ENCODE assay signal across 36 mouse cellular contexts in genomic region chr5:73393041-73393440, GRCm38 (mm10). TPM values are rescaled to one million over a fixed set of nuclear protein-coding genes. Genes with fewer than 3 reads are reported as not detected.
DNase-seq lines count a peak whose midpoint lies in the region; ATAC-seq and TF ChIP-seq lines count a peak whose summit lies in the region.
"Had no signal": no experiment of that assay in that cellular context is flagged by ENCODE, and none has a peak within 500 bp of the region (broad histone marks: within the 10 kb centered on the region; RNA-seq: fewer than 3 reads in every experiment).

No protein-coding gene starts in this region.

- H3K36me3 ChIP-seq in kidney, embryonic 16.5 days (ENCODE audit: insufficient read depth, low read length) = no peaks in the 10 kb centered on the region
- H3K36me3 ChIP-seq in heart, adult 2 months (ENCODE audit: control insufficient read depth, insufficient read depth, low read length) = no peaks in the 10 kb centered on the region
- H3K36me3 ChIP-seq: embryonic facial prominence, embryonic 10.5 days; embryonic facial prominence, embryonic 15.5 days; forebrain, embryonic 12.5 days; hindbrain, embryonic 10.5 days; intestine, embryonic 15.5 days; limb, embryonic 13.5 days; midbrain, embryonic 13.5 days had no signal

- TF ChIP-seq EP300 in heart, adult 2 months (IDR thresholded peaks at IDR 0.05; ENCODE audit: insufficient read depth, low read depth, low read length) = no peak

- intact Hi-C loops in heart, adult 2 months (cut with DNase I) = no loop called here

- ATAC-seq in kidney, embryonic 16.5 days (ENCODE audit: low FRiP score, low TSS enrichment) = no peak
- ATAC-seq: activated CD4-positive, CD25-positive, alpha-beta regulatory T cell, adult 4 months; forebrain, postnatal 0 days; hindbrain, embryonic 16.5 days; intestine, embryonic 15.5 days; midbrain, embryonic 13.5 days had no signal

- no peak overlapping the region for H3K9ac ChIP-seq in kidney, embryonic 16.5 days (replicated peaks; ENCODE audit: low read length)
- no peak overlapping the region for H3K9ac ChIP-seq in heart, adult 2 months (ENCODE audit: low read depth, low read length)
- H3K9ac ChIP-seq: embryonic facial prominence, embryonic 15.5 days; forebrain, embryonic 12.5 days; forebrain, postnatal 0 days; intestine, embryonic 15.5 days; limb, embryonic 13.5 days; midbrain, embryonic 13.5 days had no signal

- no peak overlapping the region for H3K27ac ChIP-seq in kidney, embryonic 16.5 days (ENCODE audit: low read length)
- no peak overlapping the region for H3K27ac ChIP-seq in heart, adult 2 months
- H3K27ac ChIP-seq: embryonic facial prominence, embryonic 10.5 days; embryonic facial prominence, embryonic 15.5 days; forebrain, embryonic 12.5 days; hindbrain, embryonic 10.5 days; intestine, embryonic 15.5 days; limb, embryonic 13.5 days; midbrain, embryonic 13.5 days had no signal

- no peaks in the 10 kb centered on the region for H3K27me3 ChIP-seq in kidney, embryonic 16.5 days (ENCODE audit: insufficient read depth, low read length)
- no peaks in the 10 kb centered on the region for H3K27me3 ChIP-seq in heart, adult 2 months (ENCODE audit: control insufficient read depth, insufficient read depth, low read length)
- H3K27me3 ChIP-seq: embryonic facial prominence, embryonic 15.5 days; intestine, embryonic 15.5 days; midbrain, embryonic 13.5 days had no signal

- no peaks in the 10 kb centered on the region for H3K79me2 ChIP-seq in heart, adult 2 months (replicated peaks; ENCODE audit: control insufficient read depth, insufficient read depth, low read length)

- H3K4me3 ChIP-seq in kidney, embryonic 16.5 days (ENCODE audit: low read length) = no peak overlapping the region
- no peak overlapping the region for H3K4me3 ChIP-seq in heart, adult 2 months
- H3K4me3 ChIP-seq: embryonic facial prominence, embryonic 10.5 days; embryonic facial prominence, embryonic 15.5 days; forebrain, embryonic 12.5 days; hindbrain, embryonic 10.5 days; intestine, embryonic 15.5 days; limb, embryonic 13.5 days; midbrain, embryonic 13.5 days had no signal

- TF ChIP-seq CTCF in heart, adult 2 months (IDR thresholded peaks at IDR 0.05) = no peak

- no peaks in the 10 kb centered on the region; the same call in 1 of the 2 replicates for H3K9me3 ChIP-seq in kidney, embryonic 16.5 days (ENCODE audit: low read length)
- H3K9me3 ChIP-seq: embryonic facial prominence, embryonic 10.5 days; embryonic facial prominence, embryonic 15.5 days; forebrain, embryonic 12.5 days; hindbrain, embryonic 10.5 days; intestine, embryonic 15.5 days; midbrain, embryonic 13.5 days had no signal

- peak; percentile 30 to 32 for DNase-seq in cerebellum, postnatal 10 days
- DNase-seq in cerebellum, adult 18-20 months = no peak
- DNase-seq in kidney, adult 8-10 months = peak; percentile 22 to 45
- peak; percentile 50 for DNase-seq in urinary bladder, postnatal 14 days (ENCODE audit: low spot score)
- no peak for DNase-seq in urinary bladder, adult 2 months (ENCODE audit: low spot score)
- DNase-seq in heart, adult 2 months = no peak
- DNase-seq: adrenal gland, adult 2 months; adrenal gland, postnatal 36 days; cerebellum, adult 2 months; cerebellum, postnatal 25 days; forebrain, postnatal 0 days; heart, postnatal 14 days; layer of hippocampus, adult 9-11 months; lung, postnatal 4 days; right cerebral cortex, adult 18-20 months; spleen, adult 18-20 months; thymus, postnatal 4 days had no signal

- no peaks in the 10 kb centered on the region for H3K4me1 ChIP-seq in kidney, embryonic 16.5 days (ENCODE audit: insufficient read depth, low read length)
- no peaks in the 10 kb centered on the region for H3K4me1 ChIP-seq in heart, adult 2 months (ENCODE audit: control insufficient read depth, insufficient read depth, low read length)
- H3K4me1 ChIP-seq: embryonic facial prominence, embryonic 10.5 days; embryonic facial prominence, embryonic 15.5 days; forebrain, embryonic 12.5 days; hindbrain, embryonic 10.5 days; intestine, embryonic 15.5 days; limb, embryonic 13.5 days; midbrain, embryonic 13.5 days had no signal

- no peak for TF ChIP-seq POLR2A in heart, adult 2 months (IDR thresholded peaks at IDR 0.05; ENCODE audit: insufficient read depth, low read depth, low read length)

- 84% methylated on average over 9 of the region's 9 CpGs for WGBS in kidney, embryonic 16.5 days
- 72% methylated on average over 9 of the region's 9 CpGs for WGBS in heart, adult 2 months

- H3K4me2 ChIP-seq in kidney, embryonic 16.5 days (replicated peaks; ENCODE audit: low read depth, low read length) = no peak overlapping the region
- H3K4me2 ChIP-seq: embryonic facial prominence, embryonic 15.5 days; forebrain, embryonic 12.5 days; intestine, embryonic 15.5 days; limb, embryonic 13.5 days; liver, embryonic 11.5 days; midbrain, embryonic 13.5 days had no signal

RNA-seq across cellular contexts. Expression of gene Cwh43, which starts 12.8 kb away (rescaled TPM):
- polyA plus RNA-seq in kidney, embryonic 16.5 days (2015; fragmentation: Nextera tagmentation; extraction: Ambion mirVana) = 1.3 and 1.4 TPM in 2 replicates
- polyA plus RNA-seq in urinary bladder, adult 2 months (2012; rRNA removed) = 0.16 and 0.50 TPM in 2 replicates
- total RNA-seq in heart, adult 2 months (2021) = not detected
- polyA plus RNA-seq in heart, adult 2 months (2012; rRNA removed) = not detected in 2 replicates
- total RNA-seq: adrenal gland, postnatal 36 days; CH12.LX; gastrocnemius, adult 8-10 months; heart, adult 8-10 months; heart, postnatal 14 days; megakaryocyte-erythroid progenitor cell, adult 5-6 weeks; monocyte, adult 5-6 weeks had no signal
- polyA plus RNA-seq: adrenal gland, adult 2 months; C2C12; embryonic facial prominence, embryonic 10.5 days; heart, embryonic 14.5 days; hindbrain, embryonic 10.5 days; limb, embryonic 13.5 days; liver, embryonic 11.5 days; liver, embryonic 16.5 days; midbrain, embryonic 13.5 days had no signal

RNA-seq across cellular contexts. Expression of gene Ociad2, which starts 52.2 kb away (rescaled TPM):
- 11.4 and 11.8 TPM in 2 replicates for polyA plus RNA-seq in kidney, embryonic 16.5 days (2015; fragmentation: Nextera tagmentation; extraction: Ambion mirVana)
- polyA plus RNA-seq in urinary bladder, adult 2 months (2012; rRNA removed) = 38.7 and 44.8 TPM in 2 replicates
- total RNA-seq in heart, adult 2 months (2021) = 10 to 100 TPM in 1 of 2 experiments, 1 to 10 TPM in 1; 9.0 to 10.5 TPM
- polyA plus RNA-seq in heart, adult 2 months (2012; rRNA removed) = 1.6 and 4.8 TPM in 2 replicates
- total RNA-seq: monocyte, adult 5-6 weeks had no signal

Comparison
In these comparisons a context has a peak if more than half of its experiments do, and no peak if none do; other contexts are left out.
1. DNase-seq: peak in cerebellum, postnatal 10 days (2 of 2), kidney, adult 8-10 months (2 of 2) and urinary bladder, postnatal 14 days (single experiment); none in cerebellum, adult 18-20 months (0 of 2), urinary bladder, adult 2 months (single experiment) and heart, adult 2 months (0 of 2).